Mouse (Mus musculus) embryonic fibroblast, embryonic 13.5 days (primary cell): ENCODE measurements around the gene Ces4a.

Experiments
- CTCF ChIP-seq: IDR thresholded peaks from 2 replicates; pipeline ENCODE4 v1.5.1; 2011; ENCODE audit warnings: mild to moderate bottlenecking, control low read depth, low read length, moderate library complexity, borderline replicate concordance; ENCODE audit not compliant: insufficient read depth
- POLR2A ChIP-seq: IDR thresholded peaks from 2 replicates; pipeline ENCODE4 v1.6.1; 2011; ENCODE audit warnings: low read depth, mild to moderate bottlenecking, control low read depth, low read length, moderate library complexity

DNA sequence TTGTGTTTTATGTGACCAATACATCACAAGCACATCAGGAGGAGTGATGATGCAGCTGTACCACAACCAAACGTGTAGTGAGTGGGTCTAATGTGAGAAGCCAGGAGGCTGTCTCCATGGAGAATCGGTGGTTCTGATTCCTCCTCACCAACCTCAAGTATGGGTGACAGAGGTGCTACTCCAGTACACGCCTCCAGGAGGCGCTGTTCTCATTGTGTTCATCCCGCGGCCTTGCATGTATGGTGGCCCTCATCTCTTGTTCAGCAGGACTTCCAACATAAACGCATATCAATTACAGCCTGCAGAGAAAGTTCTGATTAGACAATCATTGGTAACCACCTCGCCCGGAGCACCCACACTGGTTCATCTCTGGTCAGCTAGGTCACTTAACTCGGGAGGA is 26.0 kb downstream of the Ces4a start:
- peak; percentile 31; the same call in 1 of the 2 replicates for TF ChIP-seq CTCF
- no peak for TF ChIP-seq POLR2A
